Mouse (Mus musculus) right cerebral cortex, adult 18-20 months (tissue): ENCODE measurements at regions not wholly inside any gene's neighbourhood (a gene's known extent, or its start where the extent isn't known, plus 50 kb on each side); places are given as distances from the start of the nearest gene placed in this dataset.
A peak's percentile ranks its signal among the peaks of the same experiment; 100 is the strongest.

ENCODE experiments used
- DNase-seq: peaks from one replicate; pipeline ENCODE4 v3.0.0; 2022; ENCODE audit warnings: mixed read lengths

GRCm38 (mm10) chr17:22795213-22795612 lies 71.7 kb downstream of the Zfp945 start:
- DNase-seq = no peak

- no peak for DNase-seq
These were observed 82.5 kb downstream of the Zfp945 start for GRCm38 (mm10) chr17:22784481-22784880.

- no peak for DNase-seq
These were observed 121.2 kb downstream of the Zfp945 start for GRCm38 (mm10) chr17:22745736-22746135.

GRCm38 (mm10) chr17:22739581-22740178 lies 127.3 kb downstream of the Zfp945 start:
- peak; percentile 68 for DNase-seq

- DNase-seq = no peak
These were observed 127.8 kb downstream of the Zfp945 start for GRCm38 (mm10) chr17:22739173-22739572.

- peak; percentile 32 for DNase-seq
These were observed 130.6 kb downstream of the Zfp945 start for GRCm38 (mm10) chr17:22736360-22736759.
